ENCODE assay signal across 9 mouse cellular contexts in the genomic region with DNA sequence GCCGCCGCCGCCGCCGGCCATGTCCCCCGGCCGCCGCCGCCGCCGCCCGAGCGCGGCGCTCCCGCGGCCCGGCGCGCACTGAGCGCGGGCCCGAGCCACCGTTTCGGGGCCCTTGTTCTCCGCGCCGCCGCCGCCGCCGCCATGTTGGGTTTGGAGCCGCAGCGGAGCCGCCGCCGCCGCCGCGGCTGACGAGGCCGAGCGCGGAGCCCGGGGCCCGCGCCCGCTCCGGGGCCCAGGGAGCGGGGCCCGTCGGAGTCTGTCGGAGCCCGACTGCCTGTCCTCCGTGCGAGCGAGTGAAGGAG. TPM values are rescaled to one million over a fixed set of nuclear protein-coding genes. Genes with fewer than 3 reads are reported as not detected.
DNase-seq lines count a peak whose midpoint lies in the region; ATAC-seq and TF ChIP-seq lines count a peak whose summit lies in the region.
"Had no signal": no experiment of that assay in that cellular context is flagged by ENCODE, and none has a peak within 500 bp of the region (broad histone marks: within the 10 kb centered on the region; RNA-seq: fewer than 3 reads in every experiment).

No protein-coding gene starts in this region.

- H3K4me2 ChIP-seq in embryonic facial prominence, embryonic 13.5 days: peak overlapping the region; percentile 90
- peak overlapping the region; percentile 88 for H3K4me2 ChIP-seq in intestine, embryonic 14.5 days (ENCODE audit: low read length)
- peak overlapping the region; percentile 80 for H3K4me2 ChIP-seq in neural tube, embryonic 12.5 days (replicated peaks)

- peaks cover 30% of the 10 kb centered on the region; the same call in 1 of the 2 replicates for H3K79me2 ChIP-seq in liver, adult 2 months (ENCODE audit: control insufficient read depth, insufficient read depth, low read length)

- peak overlapping the region; percentile 80 for H3K4me3 ChIP-seq in liver, adult 2 months (ENCODE audit: insufficient read depth, low read depth, low read length)
- peak overlapping the region; percentile 99 for H3K4me3 ChIP-seq in embryonic facial prominence, embryonic 13.5 days
- H3K4me3 ChIP-seq in intestine, embryonic 14.5 days (ENCODE audit: low read depth, low read length): peak overlapping the region; percentile 98
- peak overlapping the region; percentile 98 for H3K4me3 ChIP-seq in neural tube, embryonic 12.5 days

- no peak; the same call in 1 of the 2 replicates for ATAC-seq in embryonic facial prominence, embryonic 13.5 days (ENCODE audit: insufficient number of reproducible peaks, insufficient read depth, low FRiP score, low TSS enrichment, low read depth)
- ATAC-seq in intestine, embryonic 14.5 days (replicated peaks; ENCODE audit: low FRiP score, low TSS enrichment, low read depth): peak; percentile 40
- no peak; the same call in 1 of the 2 replicates for ATAC-seq in neural tube, embryonic 12.5 days (ENCODE audit: low FRiP score, low read depth)

- TF ChIP-seq POLR2A in liver, adult 2 months (IDR thresholded peaks at IDR 0.05; ENCODE audit: extremely low read depth, insufficient read depth, low read length): no peak

- no peaks in the 10 kb centered on the region for H3K27me3 ChIP-seq in liver, adult 2 months (ENCODE audit: control insufficient read depth, insufficient read depth, low read length)
- no peaks in the 10 kb centered on the region for H3K27me3 ChIP-seq in embryonic facial prominence, embryonic 13.5 days
- no peaks in the 10 kb centered on the region for H3K27me3 ChIP-seq in intestine, embryonic 14.5 days (replicated peaks; ENCODE audit: control insufficient read depth, insufficient read depth, low read length)
- no peaks in the 10 kb centered on the region for H3K27me3 ChIP-seq in neural tube, embryonic 12.5 days (replicated peaks)

- no peaks in the 10 kb centered on the region for H3K36me3 ChIP-seq in liver, adult 2 months (ENCODE audit: control insufficient read depth, insufficient read depth, low read length)
- no peaks in the 10 kb centered on the region for H3K36me3 ChIP-seq in embryonic facial prominence, embryonic 13.5 days
- H3K36me3 ChIP-seq in intestine, embryonic 14.5 days (ENCODE audit: control insufficient read depth, insufficient read depth, low read length): no peaks in the 10 kb centered on the region
- H3K36me3 ChIP-seq in neural tube, embryonic 12.5 days: no peaks in the 10 kb centered on the region

- peak overlapping the region; percentile 80 for H3K27ac ChIP-seq in liver, adult 2 months (replicated peaks; ENCODE audit: insufficient read depth, low read depth, low read length)
- peak overlapping the region; percentile 89 for H3K27ac ChIP-seq in embryonic facial prominence, embryonic 13.5 days
- H3K27ac ChIP-seq in intestine, embryonic 14.5 days (ENCODE audit: low read depth): peak overlapping the region; percentile 90
- H3K27ac ChIP-seq in neural tube, embryonic 12.5 days: peak overlapping the region; percentile 81

- H3K9ac ChIP-seq in liver, adult 2 months (ENCODE audit: low read depth, low read length): peak overlapping the region; percentile 88
- H3K9ac ChIP-seq in embryonic facial prominence, embryonic 13.5 days: peak overlapping the region; percentile 99
- H3K9ac ChIP-seq in intestine, embryonic 14.5 days (ENCODE audit: low read length): peak overlapping the region; percentile 98
- H3K9ac ChIP-seq in neural tube, embryonic 12.5 days: peak overlapping the region; percentile 98

- TF ChIP-seq CTCF in liver, adult 2 months (IDR thresholded peaks at IDR 0.05; ENCODE audit: low read depth, low read length): no peak

- no peaks in the 10 kb centered on the region for H3K9me3 ChIP-seq in embryonic facial prominence, embryonic 13.5 days
- H3K9me3 ChIP-seq in intestine, embryonic 14.5 days (ENCODE audit: control insufficient read depth, low read length): no peaks in the 10 kb centered on the region
- H3K9me3 ChIP-seq in neural tube, embryonic 12.5 days: no peaks in the 10 kb centered on the region

- H3K4me1 ChIP-seq in liver, adult 2 months (ENCODE audit: control insufficient read depth, insufficient read depth, low read length): peaks cover 23% of the 10 kb centered on the region
- H3K4me1 ChIP-seq in embryonic facial prominence, embryonic 13.5 days: peaks cover 45% of the 10 kb centered on the region
- peaks cover 15% of the 10 kb centered on the region for H3K4me1 ChIP-seq in intestine, embryonic 14.5 days (replicated peaks; ENCODE audit: control insufficient read depth, insufficient read depth, low read length)
- H3K4me1 ChIP-seq in neural tube, embryonic 12.5 days: peaks cover 27% of the 10 kb centered on the region

- no peak for DNase-seq in liver, adult 2 months (ENCODE audit: extremely low read depth, low read depth, low spot score)
- no peak for DNase-seq in liver
- peak; percentile 81 for DNase-seq in intestine, embryonic 14.5 days (ENCODE audit: low spot score)
- DNase-seq in layer of hippocampus, adult 8-10 months (ENCODE audit: low spot score in 2 of 2): no peak
- DNase-seq in frontal cortex, postnatal 14 days (ENCODE audit: low spot score in 2 of 2): no peak
- DNase-seq in retina, embryonic 14.5 days (ENCODE audit: low spot score): no peak

- 2% methylated on average over 37 of the region's 57 CpGs for WGBS in liver, adult 2 months
- WGBS in embryonic facial prominence, embryonic 13.5 days: under 1% methylated on average over 31 of the region's 57 CpGs
- 0% methylated on average over 50 of the region's 57 CpGs for WGBS in intestine, embryonic 14.5 days
- under 1% methylated on average over 45 of the region's 57 CpGs for WGBS in neural tube, embryonic 12.5 days

RNA-seq across cellular contexts. Expression of a gene that starts 0.2 kb away (rescaled TPM):
- total RNA-seq in liver, adult 2 months (2014; rRNA removed): 8.7 and 13.1 TPM in 2 replicates
- polyA plus RNA-seq in liver, adult 2 months (2012; rRNA removed): 23.7 and 24.0 TPM in 2 replicates
- 18.2 and 18.6 TPM in 2 replicates for polyA plus RNA-seq in embryonic facial prominence, embryonic 13.5 days (2015; fragmentation: Nextera tagmentation; extraction: Ambion mirVana)
- polyA plus RNA-seq in intestine, embryonic 14.5 days (2014; fragmentation: Nextera tagmentation; extraction: Ambion mirVana): 21.1 and 21.5 TPM in 2 replicates
- polyA plus RNA-seq in neural tube, embryonic 12.5 days (2016; fragmentation: Nextera tagmentation; extraction: Ambion mirVana): 43.5 and 46.7 TPM in 2 replicates
- 10 to 100 TPM; 71.6 to 80.6 (median 77.4) TPM for total RNA-seq in layer of hippocampus, adult 8-10 months (2022)

RNA-seq across cellular contexts. Expression of a gene that starts 40.3 kb away (rescaled TPM):
- total RNA-seq in liver, adult 2 months (2014; rRNA removed): 6.1 and 9.3 TPM in 2 replicates
- polyA plus RNA-seq in liver, adult 2 months (2012; rRNA removed): 13.5 and 19.2 TPM in 2 replicates
- polyA plus RNA-seq in embryonic facial prominence, embryonic 13.5 days (2015; fragmentation: Nextera tagmentation; extraction: Ambion mirVana): 0.26 TPM in 1 of 2 replicates, not detected in the other
- polyA plus RNA-seq in intestine, embryonic 14.5 days (2014; fragmentation: Nextera tagmentation; extraction: Ambion mirVana): 8.4 and 10.0 TPM in 2 replicates
- 0.05 TPM in 1 of 2 replicates, not detected in the other for polyA plus RNA-seq in neural tube, embryonic 12.5 days (2016; fragmentation: Nextera tagmentation; extraction: Ambion mirVana)
- not detected for total RNA-seq in layer of hippocampus, adult 8-10 months (2022)
- total RNA-seq: neutrophil, adult 5-6 weeks had no signal
